10 mouse cellular contexts compared by ENCODE assay signal in genomic region chr4:62695523-62695922, GRCm38 (mm10).
DNase-seq lines count a peak whose midpoint lies in the region; ATAC-seq lines count a peak whose summit lies in the region.
"Had no signal": no experiment of that assay in that cellular context is flagged by ENCODE, and none has a peak within 500 bp of the region (broad histone marks: within the 10 kb centered on the region; RNA-seq: fewer than 3 reads in every experiment).

No protein-coding gene starts in this region.

- WGBS in hindbrain, embryonic 10.5 days: 75% methylated on average over 8 of the region's 8 CpGs
- 78% methylated on average over 8 of the region's 8 CpGs for WGBS in hindbrain, embryonic 11.5 days
- 54% methylated on average over 8 of the region's 8 CpGs for WGBS in heart, embryonic 11.5 days (ENCODE audit: insufficient replicate concordance)

- no peak overlapping the region for H3K9ac ChIP-seq in hindbrain, embryonic 11.5 days (ENCODE audit: low read depth, low read length)
- H3K9ac ChIP-seq in heart, embryonic 11.5 days (ENCODE audit: low read depth, low read length): no peak overlapping the region
- H3K9ac ChIP-seq: neural tube, embryonic 12.5 days had no signal

- no peaks in the 10 kb centered on the region for H3K9me3 ChIP-seq in hindbrain, embryonic 10.5 days
- no peaks in the 10 kb centered on the region for H3K9me3 ChIP-seq in hindbrain, embryonic 11.5 days (ENCODE audit: control insufficient read depth, low read length)
- no peaks in the 10 kb centered on the region for H3K9me3 ChIP-seq in heart, embryonic 11.5 days (replicated peaks; ENCODE audit: control insufficient read depth, low read length)
- H3K9me3 ChIP-seq: neural tube, embryonic 12.5 days had no signal

- 0 out of 2 replicates have a peak overlapping the region, but pooled peaks have one; percentile 45 for H3K27ac ChIP-seq in hindbrain, embryonic 10.5 days
- no peak overlapping the region for H3K27ac ChIP-seq in hindbrain, embryonic 11.5 days (ENCODE audit: low read depth, low read length)
- H3K27ac ChIP-seq in heart, embryonic 11.5 days (ENCODE audit: low read depth, low read length): peak overlapping the region; percentile 41; the same call in 1 of the 2 replicates
- H3K27ac ChIP-seq: neural tube, embryonic 12.5 days had no signal

- H3K4me3 ChIP-seq in hindbrain, embryonic 10.5 days: no peak overlapping the region
- no peak overlapping the region for H3K4me3 ChIP-seq in hindbrain, embryonic 11.5 days (ENCODE audit: low read depth, low read length)
- no peak overlapping the region for H3K4me3 ChIP-seq in heart, embryonic 11.5 days (ENCODE audit: low read depth, low read length)
- H3K4me3 ChIP-seq: neural tube, embryonic 12.5 days had no signal

- no peaks in the 10 kb centered on the region for H3K27me3 ChIP-seq in hindbrain, embryonic 10.5 days (ENCODE audit: insufficient read depth, poor library complexity, severe bottlenecking)
- no peaks in the 10 kb centered on the region for H3K27me3 ChIP-seq in hindbrain, embryonic 11.5 days (ENCODE audit: control insufficient read depth, insufficient read depth, low read length)
- peaks cover 34% of the 10 kb centered on the region for H3K27me3 ChIP-seq in heart, embryonic 11.5 days (ENCODE audit: control insufficient read depth, insufficient read depth, low read length)
- H3K27me3 ChIP-seq: neural tube, embryonic 12.5 days had no signal

- no peak for ATAC-seq in hindbrain, embryonic 11.5 days (ENCODE audit: low FRiP score)
- no peak; the same call in 1 of the 2 replicates for ATAC-seq in heart, embryonic 11.5 days (replicated peaks; ENCODE audit: insufficient number of reproducible peaks, low FRiP score, low TSS enrichment)

- no peak overlapping the region for H3K4me2 ChIP-seq in hindbrain, embryonic 11.5 days (replicated peaks; ENCODE audit: low read depth, low read length)
- no peak overlapping the region for H3K4me2 ChIP-seq in heart, embryonic 11.5 days
- H3K4me2 ChIP-seq: neural tube, embryonic 12.5 days had no signal

- no peak for DNase-seq in hindbrain, embryonic 10.5 days (ENCODE audit: low spot score)
- DNase-seq in hindbrain, embryonic 11.5 days (ENCODE audit: low spot score): no peak
- peak; percentile 45 for DNase-seq in R1 (ENCODE audit: low read depth, low spot score)
- DNase-seq in kidney, postnatal 4 days: peak; percentile 49 to 62
- DNase-seq in Muller cell, postnatal 12 days (ENCODE audit: inconsistent ontology term): no peak
- no peak for DNase-seq in cerebellum, postnatal 14 days
- no peak for DNase-seq in left cerebral cortex, adult 8-10 months (ENCODE audit: low spot score in 2 of 2)

- H3K36me3 ChIP-seq in hindbrain, embryonic 10.5 days: peaks cover 70% of the 10 kb centered on the region
- H3K36me3 ChIP-seq in hindbrain, embryonic 11.5 days (ENCODE audit: control insufficient read depth, insufficient read depth, low read length): no peaks in the 10 kb centered on the region
- H3K36me3 ChIP-seq in heart, embryonic 11.5 days (ENCODE audit: control insufficient read depth, insufficient read depth, low read length): peaks cover 4% of the 10 kb centered on the region
- H3K36me3 ChIP-seq: G1E had no signal

- H3K4me1 ChIP-seq in hindbrain, embryonic 10.5 days (replicated peaks): peaks cover 67% of the 10 kb centered on the region
- H3K4me1 ChIP-seq in hindbrain, embryonic 11.5 days (replicated peaks; ENCODE audit: control insufficient read depth, insufficient read depth, low read length): no peaks in the 10 kb centered on the region; the same call in 1 of the 2 replicates
- peaks cover 44% of the 10 kb centered on the region for H3K4me1 ChIP-seq in heart, embryonic 11.5 days (ENCODE audit: control insufficient read depth, insufficient read depth, low read length)

Comparison
In these comparisons a context has a peak if more than half of its experiments do, and no peak if none do; other contexts are left out.
1. DNase-seq: peak in R1 (single experiment) and kidney, postnatal 4 days (2 of 2); none in hindbrain, embryonic 10.5 days (single experiment), hindbrain, embryonic 11.5 days (single experiment), Muller cell, postnatal 12 days (single experiment), cerebellum, postnatal 14 days (0 of 2) and left cerebral cortex, adult 8-10 months (0 of 2).